Mouse (Mus musculus): ENCODE data around the gene Ugt3a1. TPM values are rescaled to one million over a fixed set of nuclear protein-coding genes. Genes with fewer than 3 reads are reported as not detected.

The Ugt3a1 gene
- polyA plus RNA-seq, 1 experiment from 2014 or later, result not detected

DNA sequence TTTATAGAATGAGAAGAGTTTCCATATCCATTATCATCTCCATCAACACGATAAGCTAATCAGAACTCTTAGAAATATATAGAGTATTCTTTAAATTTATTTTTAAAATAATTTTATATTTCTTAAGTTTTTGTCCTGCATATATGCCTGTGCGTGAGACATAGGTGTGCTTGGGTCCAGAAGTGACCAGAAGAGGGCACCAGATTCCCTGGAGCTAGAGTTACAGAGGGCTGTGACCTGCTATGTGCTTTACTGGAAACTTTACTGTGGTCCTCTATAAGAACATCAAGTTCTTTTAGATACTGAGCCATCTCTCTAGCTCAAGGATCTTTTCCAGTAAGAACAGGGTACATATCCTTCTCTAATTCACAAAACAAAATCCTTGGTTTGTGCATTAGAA is 86.1 kb downstream of the Ugt3a1 start:
- Histone ChIP-seq H3K27ac (replicated peaks in 1 of 2; ENCODE audit: control insufficient read depth in 1 of 2, insufficient read depth in 1 of 2, low read depth in 2 of 2, low read length in 2 of 2) (no peak overlapping the region), H3K4me2 (ENCODE audit: low read length) (no peak overlapping the region), H3K27me3 (ENCODE audit: control insufficient read depth, insufficient read depth, low read length) (no peaks in the 10 kb centered on the region), H3K9me3 (ENCODE audit: control insufficient read depth, low read length) (no peaks in the 10 kb centered on the region), H3K36me3 (ENCODE audit: control insufficient read depth, insufficient read depth, low read length) (no peaks in the 10 kb centered on the region), H3K9ac (ENCODE audit: low read length) (no peak overlapping the region), H3K4me1 (ENCODE audit: control insufficient read depth in 2 of 2, insufficient read depth in 2 of 2, low read length in 2 of 2) (no peaks in the 10 kb centered on the region), H3K4me3 (ENCODE audit: control insufficient read depth in 1 of 2, insufficient read depth in 1 of 2, low read depth in 1 of 2, low read length in 2 of 2) (no peak overlapping the region)
- no peak for ATAC-seq (ENCODE audit: insufficient number of reproducible peaks, insufficient read depth, low FRiP score, low read depth)
- 62% methylated on average over 2 of the region's 2 CpGs for WGBS

Other genes starting within 250 kb of the Ugt3a1 start
- 60.8 and 61.2 TPM in 2 replicates for gene Nadk2, start 205.6 kb upstream of the Ugt3a1 start, polyA plus RNA-seq (2014; fragmentation: Nextera tagmentation; extraction: Ambion mirVana)
- gene Lmbrd2, start 136.3 kb upstream of the Ugt3a1 start, polyA plus RNA-seq (2014; fragmentation: Nextera tagmentation; extraction: Ambion mirVana), result 2.9 and 3.8 TPM in 2 replicates
- gene Skp2, start 121.5 kb upstream of the Ugt3a1 start, polyA plus RNA-seq (2014; fragmentation: Nextera tagmentation; extraction: Ambion mirVana), result 20.4 and 23.1 TPM in 2 replicates
- gene Ugt3a2, start 58.7 kb downstream of the Ugt3a1 start, polyA plus RNA-seq (2014; fragmentation: Nextera tagmentation; extraction: Ambion mirVana), result not detected in 2 replicates
- 0.22 TPM in 1 of 2 replicates, not detected in the other for gene Capsl, start 159.1 kb downstream of the Ugt3a1 start, polyA plus RNA-seq (2014; fragmentation: Nextera tagmentation; extraction: Ambion mirVana)